10 mouse cellular contexts compared by ENCODE assay signal in genomic region chr5:13654173-13654572, GRCm38 (mm10).
"Had no signal": no experiment of that assay in that cellular context is flagged by ENCODE, and none has a peak within 500 bp of the region (broad histone marks: within the 10 kb centered on the region; RNA-seq: fewer than 3 reads in every experiment).

No protein-coding gene starts in this region.

- H3K27ac ChIP-seq: liver, embryonic 13.5 days; midbrain, embryonic 13.5 days had no signal

- H3K27me3 ChIP-seq: kidney, embryonic 15.5 days; liver, embryonic 13.5 days; midbrain, embryonic 13.5 days had no signal

- DNase-seq: kidney, adult 2 months; kidney, postnatal 14 days; left cerebral cortex, postnatal 4 days; liver; liver, embryonic 13.5 days; liver, postnatal 0 days; right cerebral cortex, postnatal 14 days; thymus, postnatal 36 days had no signal

- H3K4me3 ChIP-seq: kidney, embryonic 15.5 days; liver, embryonic 13.5 days; midbrain, embryonic 13.5 days had no signal

- H3K9ac ChIP-seq: kidney, embryonic 15.5 days; liver, embryonic 13.5 days; liver, postnatal 0 days; midbrain, embryonic 13.5 days had no signal

- ATAC-seq: liver, postnatal 0 days; midbrain, embryonic 13.5 days had no signal

- H3K36me3 ChIP-seq: kidney, embryonic 15.5 days; liver, embryonic 13.5 days; midbrain, embryonic 13.5 days had no signal

- H3K9me3 ChIP-seq: liver, embryonic 13.5 days; midbrain, embryonic 13.5 days had no signal

- H3K4me2 ChIP-seq: kidney, embryonic 15.5 days; liver, embryonic 13.5 days; midbrain, embryonic 13.5 days had no signal

- H3K4me1 ChIP-seq: kidney, embryonic 15.5 days; liver, embryonic 13.5 days; midbrain, embryonic 13.5 days had no signal
